Mouse (Mus musculus): ENCODE measurements at regions not wholly inside any gene's neighbourhood (a gene's known extent, or its start where the extent isn't known, plus 50 kb on each side); places are given as distances from the start of the nearest gene placed in this dataset.
"Not testable (repeated sequence)": the region's sequence is repeated elsewhere in the genome, so short reads cannot be mapped to it uniquely, and the experiment has no call there.

GRCm38 (mm10) chr13:28842811-28843210 is 110.7 kb downstream of the Sox4 start:
- intact Hi-C loops (cut with DNase I), result no loop called here

- intact Hi-C loops (cut with DNase I), result no loop called here
Observed at GRCm38 (mm10) chr13:28840142-28840541, 113.4 kb downstream of the Sox4 start.

GRCm38 (mm10) chr13:28839084-28839483 is 114.4 kb downstream of the Sox4 start:
- intact Hi-C loops (cut with DNase I), result no loop called here

- intact Hi-C loops (cut with DNase I), result no loop called here
Observed at GRCm38 (mm10) chr13:28838216-28838615, 115.3 kb downstream of the Sox4 start.

- intact Hi-C loops (cut with DNase I), result not testable (repeated sequence)
Observed at GRCm38 (mm10) chr13:28837196-28837595, 116.3 kb downstream of the Sox4 start.

- intact Hi-C loops (cut with DNase I), result no loop called here
Observed at GRCm38 (mm10) chr13:28833700-28834065, 119.8 kb downstream of the Sox4 start.

- intact Hi-C loops (cut with DNase I), result no loop called here
Observed at GRCm38 (mm10) chr13:28832855-28833699, 120.4 kb downstream of the Sox4 start.

GRCm38 (mm10) chr13:28826284-28826683 is 127.2 kb downstream of the Sox4 start:
- intact Hi-C loops (cut with DNase I), result no loop called here

GRCm38 (mm10) chr13:28823985-28824384 is 129.5 kb downstream of the Sox4 start:
- intact Hi-C loops (cut with DNase I), result no loop called here

GRCm38 (mm10) chr13:28823311-28823880 is 130.1 kb downstream of the Sox4 start:
- intact Hi-C loops (cut with DNase I), result no loop called here

- intact Hi-C loops (cut with DNase I), result no loop called here
Observed at GRCm38 (mm10) chr13:28820868-28821533, 132.5 kb downstream of the Sox4 start.

GRCm38 (mm10) chr13:28814127-28814526 is 139.4 kb downstream of the Sox4 start:
- intact Hi-C loops (cut with DNase I), result no loop called here

- intact Hi-C loops (cut with DNase I), result no loop called here
Observed at GRCm38 (mm10) chr13:28811667-28812575, 141.6 kb downstream of the Sox4 start.

GRCm38 (mm10) chr13:28811081-28811439 is 142.5 kb downstream of the Sox4 start:
- intact Hi-C loops (cut with DNase I), result no loop called here

GRCm38 (mm10) chr13:28810326-28811080 is 143.0 kb downstream of the Sox4 start:
- intact Hi-C loops (cut with DNase I), result no loop called here

GRCm38 (mm10) chr13:28805302-28805701 is 148.2 kb downstream of the Sox4 start:
- intact Hi-C loops (cut with DNase I), result no loop called here

GRCm38 (mm10) chr13:28801210-28801954 is 152.1 kb downstream of the Sox4 start:
- intact Hi-C loops (cut with DNase I), result no loop called here

- intact Hi-C loops (cut with DNase I), result no loop called here
Observed at GRCm38 (mm10) chr13:28800676-28801075, 152.8 kb downstream of the Sox4 start.

GRCm38 (mm10) chr13:28799474-28799873 is 154.0 kb downstream of the Sox4 start:
- intact Hi-C loops (cut with DNase I), result no loop called here
